Mouse (Mus musculus) monocyte, adult 2 months (primary cell): ENCODE results near the gene Fam161a.
"Not testable (repeated sequence)": the region's sequence is repeated elsewhere in the genome, so short reads cannot be mapped to it uniquely, and the experiment has no call there.

Experiments used
- DNase-seq, 2 experiments: peaks; one replicate each; pipeline ENCODE4 v3.0.0; 2022; ENCODE audit warnings: low spot score in 2 of 2, low read depth in 1 of 2

Fam161a gene

GRCm38 (mm10) chr11:23049642-23050041 lies 42.3 kb downstream of the Fam161a start:
- no peak for DNase-seq

- DNase-seq: no peak
Measured at GRCm38 (mm10) chr11:23052353-23052752, 45.0 kb downstream of the Fam161a start.

DNA sequence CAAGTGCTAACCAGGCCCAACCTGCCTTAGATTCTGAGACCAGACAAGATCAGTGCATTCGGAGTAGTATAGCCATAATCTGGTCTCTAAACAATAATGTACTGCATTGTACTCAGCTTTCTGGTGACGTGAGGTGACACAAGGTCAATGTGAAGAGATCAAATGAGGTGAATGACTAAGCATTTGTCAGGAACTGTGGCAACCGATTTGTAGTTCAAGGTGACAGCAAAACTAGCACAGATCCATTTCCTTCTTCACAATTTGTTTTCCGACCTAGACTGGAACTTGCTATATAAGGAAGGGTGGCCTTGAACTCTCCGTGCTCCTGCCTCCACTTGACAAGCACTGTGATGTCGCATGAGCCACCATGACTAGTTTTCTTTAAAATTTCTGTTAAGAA lies 55.8 kb downstream of the Fam161a start:
- DNase-seq: no peak

DNA sequence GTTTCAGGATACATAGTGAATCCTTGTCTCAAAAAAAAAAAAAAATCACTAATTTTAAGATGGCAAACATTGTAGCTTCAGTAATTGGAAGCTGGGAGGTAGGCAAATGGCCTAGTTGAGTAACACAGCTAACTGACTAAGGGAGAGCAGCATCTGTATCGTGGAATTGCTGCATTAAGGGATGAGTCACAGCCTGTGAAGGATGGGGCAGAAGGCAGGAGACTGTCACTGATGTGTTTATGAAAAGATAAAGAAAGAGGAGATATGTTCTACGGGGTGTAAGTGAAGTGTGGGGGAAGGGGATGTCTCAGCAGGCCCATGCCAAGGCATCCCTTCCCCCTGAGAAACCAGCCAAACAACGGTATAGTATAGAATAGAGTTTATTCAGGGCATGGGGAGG lies 56.5 kb downstream of the Fam161a start:
- DNase-seq: no peak

DNA sequence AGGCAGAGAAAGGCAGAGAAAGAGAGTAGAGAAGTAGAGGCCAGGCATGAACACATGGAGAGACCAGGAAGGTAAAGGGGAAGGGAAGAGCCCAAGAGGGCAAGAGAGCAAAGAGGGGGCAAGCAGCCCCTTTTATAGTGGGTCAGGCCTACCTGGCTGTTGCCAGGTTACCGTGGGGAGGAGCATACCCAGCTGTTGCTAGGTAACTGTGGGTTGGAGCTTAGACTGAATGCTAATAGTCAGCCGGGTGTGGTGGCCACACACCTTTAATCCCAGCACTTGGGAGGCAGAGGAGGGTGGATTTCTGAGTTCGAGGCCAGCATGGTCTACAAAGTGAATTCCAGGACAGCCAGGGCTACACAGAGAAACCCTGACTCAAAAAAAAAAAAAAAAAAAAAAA lies 56.9 kb downstream of the Fam161a start:
- DNase-seq: not testable (repeated sequence)

- no peak for DNase-seq
Measured at GRCm38 (mm10) chr11:23065167-23065668, 57.9 kb downstream of the Fam161a start.

DNA sequence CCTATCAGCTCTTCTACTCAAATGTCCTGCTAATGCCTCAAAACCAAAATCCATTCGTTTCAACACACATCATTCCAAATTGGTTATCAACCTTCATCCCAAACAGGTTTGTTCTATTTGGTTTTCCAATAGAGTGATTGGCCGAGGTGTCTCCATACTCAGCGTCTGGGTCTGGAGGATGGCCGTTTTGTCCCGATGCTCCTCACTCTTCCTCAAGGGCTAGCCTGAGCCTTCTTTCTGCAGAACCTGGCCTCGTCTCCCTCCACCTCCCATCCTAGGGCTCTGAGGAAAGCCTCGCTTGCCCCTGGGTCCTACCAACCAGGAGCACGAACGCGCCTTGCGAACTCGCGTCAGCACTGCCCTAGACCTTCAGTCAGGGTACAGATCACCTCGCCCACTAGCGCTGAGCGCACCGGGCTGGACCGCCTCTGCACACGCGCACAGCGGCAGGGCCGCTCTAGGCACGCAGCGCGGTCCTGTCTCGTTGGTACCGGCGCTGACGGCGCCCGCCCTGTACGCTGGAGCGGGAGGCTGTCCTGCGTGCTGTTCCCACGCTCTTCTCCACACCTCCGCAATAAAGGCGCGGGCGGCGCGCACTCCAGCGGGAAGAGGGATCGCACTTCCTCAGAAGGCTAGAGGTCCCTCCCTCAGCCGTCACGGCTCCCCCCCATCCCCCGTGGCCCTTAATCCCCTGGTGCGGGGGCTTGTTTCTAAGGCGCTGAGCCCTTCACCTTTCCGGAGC lies 60.2 kb downstream of the Fam161a start:
- peak; percentile 34 to 56 for DNase-seq

- no peak for DNase-seq
Measured at GRCm38 (mm10) chr11:23068201-23068600, 60.9 kb downstream of the Fam161a start.

- not testable (repeated sequence) for DNase-seq
Measured at GRCm38 (mm10) chr11:23068986-23069385, 61.7 kb downstream of the Fam161a start.

DNA sequence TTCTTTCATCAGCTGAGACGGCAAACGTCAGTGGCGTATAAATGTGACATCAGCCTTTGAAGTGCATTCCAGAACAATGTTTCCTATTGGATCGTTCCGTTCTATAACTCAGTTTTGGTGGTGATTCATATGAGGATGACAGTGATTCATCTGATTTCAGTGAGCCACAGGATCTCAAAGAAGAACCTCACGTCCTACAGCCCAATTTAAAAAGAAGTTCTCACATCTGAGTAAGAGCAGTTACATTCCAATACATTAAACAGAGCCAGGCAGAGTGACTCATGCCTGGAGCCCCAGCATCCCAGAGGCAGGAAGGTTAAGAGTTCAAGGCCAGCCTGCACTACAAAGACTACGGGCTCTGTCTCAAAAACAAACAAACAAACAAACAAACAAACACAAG lies 67.5 kb downstream of the Fam161a start:
- DNase-seq: no peak

DNA sequence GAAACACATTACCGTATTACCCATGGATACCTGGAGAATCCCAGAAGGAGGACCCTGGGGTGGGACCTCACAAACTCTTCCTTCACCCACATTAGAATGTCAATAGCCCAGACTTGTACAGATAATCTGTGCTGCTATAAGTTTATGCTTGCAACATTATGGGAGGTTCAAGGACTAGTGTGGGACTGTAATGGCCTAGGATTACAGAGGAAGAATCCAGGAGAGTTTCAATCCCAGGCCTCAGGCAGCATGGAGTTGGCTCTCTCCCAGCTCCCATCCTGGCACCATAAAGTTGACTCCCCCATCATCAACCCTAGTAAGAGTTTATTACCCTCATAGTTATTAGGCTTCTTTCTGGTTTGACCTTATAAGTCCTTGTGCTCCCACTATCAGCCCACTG lies 71.2 kb downstream of the Fam161a start:
- DNase-seq: no peak
